Mouse (Mus musculus): ENCODE data around the gene Prrg2.

DNA sequence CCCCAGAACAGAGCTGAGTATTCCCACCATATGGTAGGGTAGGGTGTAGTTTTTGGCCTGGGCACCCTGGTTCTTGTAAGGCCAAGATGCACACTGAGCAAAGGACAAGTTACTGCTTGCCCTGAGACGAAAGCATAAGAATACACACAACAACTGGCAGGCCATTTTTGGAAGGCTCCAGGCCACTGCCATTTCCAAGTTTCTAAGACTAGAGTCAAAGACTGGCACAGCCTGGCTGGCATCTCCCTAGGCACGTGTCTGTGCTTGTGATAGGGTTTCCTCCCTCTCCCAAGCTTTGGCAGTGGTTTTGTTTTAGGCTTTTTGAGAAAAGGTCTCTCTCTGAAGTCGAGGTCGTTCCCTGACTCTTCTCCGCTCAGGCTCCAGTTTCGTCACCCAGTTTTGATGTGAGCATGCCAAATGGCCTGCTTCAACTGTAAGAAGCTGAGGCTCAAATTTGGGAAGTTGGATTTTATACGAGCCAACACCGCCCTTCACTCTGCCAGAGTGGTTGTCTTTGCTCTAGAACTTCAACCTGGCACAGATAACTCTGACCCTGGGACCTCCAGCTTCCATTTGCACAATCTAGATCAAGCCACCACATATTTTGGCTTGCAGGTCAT is 36.8 kb downstream of the Prrg2 start:
- no peak for TF ChIP-seq CTCF (IDR thresholded peaks at IDR 0.05; ENCODE audit: control insufficient read depth, insufficient read depth, insufficient replicate concordance, low read depth, low read length)
- TF ChIP-seq POLR2A (IDR thresholded peaks at IDR 0.05; ENCODE audit: control insufficient read depth, low read depth, low read length), result no peak

Data from testis, adult 2 months (tissue).